Comparison of ENCODE assay signal across 8 mouse cellular contexts in genomic region chr12:83632680-83633025, GRCm38 (mm10). TPM values are rescaled to one million over a fixed set of nuclear protein-coding genes. Genes with fewer than 3 reads are reported as not detected.
A peak's percentile ranks its signal among the peaks of the same experiment; 100 is the strongest.
DNase-seq lines count a peak whose midpoint lies in the region; ATAC-seq and TF ChIP-seq lines count a peak whose summit lies in the region.

No protein-coding gene starts in this region.

- no peak for TF ChIP-seq CTCF in ES-Bruce4 (IDR thresholded peaks at IDR 0.05; ENCODE audit: low read depth, low read length)
- no peak for TF ChIP-seq CTCF in lung, embryonic 14.5 days (IDR thresholded peaks at IDR 0.05; ENCODE audit: low read depth)

- under 1% methylated on average over 20 of the region's 20 CpGs for WGBS in forebrain, embryonic 13.5 days
- WGBS in lung, embryonic 14.5 days = under 1% methylated on average over 20 of the region's 20 CpGs

- H3K36me3 ChIP-seq in ES-Bruce4 (ENCODE audit: control insufficient read depth, insufficient read depth, low read length, poor library complexity, severe bottlenecking) = peaks cover 25% of the 10 kb centered on the region
- peaks cover 24% of the 10 kb centered on the region for H3K36me3 ChIP-seq in forebrain, embryonic 13.5 days (ENCODE audit: poor library complexity, severe bottlenecking)
- H3K36me3 ChIP-seq in lung, embryonic 14.5 days (ENCODE audit: insufficient read depth) = peaks cover 23% of the 10 kb centered on the region

- no peaks in the 10 kb centered on the region for H3K4me1 ChIP-seq in ES-Bruce4 (ENCODE audit: control insufficient read depth, insufficient read depth, low read length)
- peaks cover 12% of the 10 kb centered on the region for H3K4me1 ChIP-seq in forebrain, embryonic 13.5 days
- H3K4me1 ChIP-seq in lung, embryonic 14.5 days (ENCODE audit: insufficient read depth) = peaks cover 2% of the 10 kb centered on the region; the same call in 1 of the 2 replicates

- no peak for TF ChIP-seq POLR2A in ES-Bruce4 (IDR thresholded peaks at IDR 0.05; ENCODE audit: insufficient read depth, low read length)

- H3K4me3 ChIP-seq in ES-Bruce4 (ENCODE audit: low read depth, low read length) = peak overlapping the region; percentile 77
- H3K4me3 ChIP-seq in forebrain, embryonic 13.5 days = peak overlapping the region; percentile 97
- H3K4me3 ChIP-seq in lung, embryonic 14.5 days (ENCODE audit: low read depth, low read length) = peak overlapping the region; percentile 80

- H3K27me3 ChIP-seq in ES-Bruce4 (ENCODE audit: control insufficient read depth, insufficient read depth, low read length, poor library complexity, severe bottlenecking) = no peaks in the 10 kb centered on the region
- no peaks in the 10 kb centered on the region for H3K27me3 ChIP-seq in forebrain, embryonic 13.5 days
- no peaks in the 10 kb centered on the region for H3K27me3 ChIP-seq in lung, embryonic 14.5 days (ENCODE audit: insufficient read depth, low read length)

- ATAC-seq in forebrain, embryonic 13.5 days = peak; percentile 43
- ATAC-seq in lung, embryonic 14.5 days (ENCODE audit: insufficient read depth) = peak; percentile 61

- no peaks in the 10 kb centered on the region for H3K9me3 ChIP-seq in ES-Bruce4 (replicated peaks; ENCODE audit: control insufficient read depth, insufficient read depth, low read length, poor library complexity, severe bottlenecking)
- no peaks in the 10 kb centered on the region for H3K9me3 ChIP-seq in forebrain, embryonic 13.5 days (replicated peaks)
- H3K9me3 ChIP-seq in lung, embryonic 14.5 days (ENCODE audit: low read depth, low read length) = no peaks in the 10 kb centered on the region

- DNase-seq in c-Kit-negative CD71-positive TER-119-positive erythroid progenitor cells, embryonic 14.5 days (ENCODE audit: low read depth, low spot score) = peak; percentile 42
- peak; percentile 62 to 63 for DNase-seq in heart, postnatal 10 days
- DNase-seq in layer of hippocampus, adult 18-20 months (ENCODE audit: low spot score in 2 of 2) = peak; percentile 43 to 47
- peak; percentile 65 for DNase-seq in lung, embryonic 14.5 days
- DNase-seq in retina, postnatal 1 day = peak; percentile 69
- DNase-seq in thymus, postnatal 4 days = peak; percentile 65

- peak overlapping the region; percentile 99 for H3K9ac ChIP-seq in ES-Bruce4 (ENCODE audit: low read depth, poor library complexity, severe bottlenecking)
- peak overlapping the region; percentile 98 for H3K9ac ChIP-seq in forebrain, embryonic 13.5 days
- H3K9ac ChIP-seq in lung, embryonic 14.5 days = peak overlapping the region; percentile 97

- no peak for TF ChIP-seq EP300 in ES-Bruce4 (IDR thresholded peaks at IDR 0.05; ENCODE audit: insufficient read depth, low read depth, low read length)

- H3K27ac ChIP-seq in ES-Bruce4 (ENCODE audit: insufficient read depth, low read length) = peak overlapping the region; percentile 69
- H3K27ac ChIP-seq in forebrain, embryonic 13.5 days = peak overlapping the region; percentile 95
- peak overlapping the region; percentile 96 for H3K27ac ChIP-seq in lung, embryonic 14.5 days (ENCODE audit: low read depth)

- peak overlapping the region; percentile 69 for H3K4me2 ChIP-seq in forebrain, embryonic 13.5 days
- H3K4me2 ChIP-seq in lung, embryonic 14.5 days = peak overlapping the region; percentile 73

- intact Hi-C loops in heart, postnatal 10 days (cut with DNase I) = loop anchor here (5.0 kb wide), 1 partner anchor 35 kb away; the partner anchor contains the start of gene Zfyve1

RNA-seq across cellular contexts. Expression of gene Rbm25, which starts 1.6 kb away (rescaled TPM):
- polyA plus RNA-seq in ES-Bruce4 (2011; ENCODE audit: insufficient read depth, insufficient read length, low read depth, missing spikeins) = 370 and 372 TPM in 2 replicates
- 329 and 335 TPM in 2 replicates for polyA plus RNA-seq in forebrain, embryonic 13.5 days (2015; fragmentation: Nextera tagmentation; extraction: Ambion mirVana)
- 10 to 100 TPM; 73.9 to 79.3 TPM for total RNA-seq in heart, postnatal 10 days (2021)
- 100 to 1,000 TPM in 1 of 2 experiments, 10 to 100 TPM in 1; 92.2 to 103 TPM for total RNA-seq in layer of hippocampus, adult 18-20 months (2021)
- polyA plus RNA-seq in lung, embryonic 14.5 days (2014; fragmentation: Nextera tagmentation; extraction: Ambion mirVana) = 254 and 260 TPM in 2 replicates

RNA-seq across cellular contexts. Expression of gene Zfyve1, which starts 35.6 kb away (rescaled TPM):
- 37.7 and 38.0 TPM in 2 replicates for polyA plus RNA-seq in ES-Bruce4 (2011; ENCODE audit: insufficient read depth, insufficient read length, low read depth, missing spikeins)
- 30.1 and 30.8 TPM in 2 replicates for polyA plus RNA-seq in forebrain, embryonic 13.5 days (2015; fragmentation: Nextera tagmentation; extraction: Ambion mirVana)
- 10 to 100 TPM; 21.8 to 23.0 TPM for total RNA-seq in heart, postnatal 10 days (2021)
- total RNA-seq in layer of hippocampus, adult 18-20 months (2021) = 10 to 100 TPM; 45.9 to 48.2 TPM
- polyA plus RNA-seq in lung, embryonic 14.5 days (2014; fragmentation: Nextera tagmentation; extraction: Ambion mirVana) = 14.7 and 16.6 TPM in 2 replicates

RNA-seq across cellular contexts. Expression of gene Psen1, which starts 55.3 kb away (rescaled TPM):
- 49.5 and 55.4 TPM in 2 replicates for polyA plus RNA-seq in ES-Bruce4 (2011; ENCODE audit: insufficient read depth, insufficient read length, low read depth, missing spikeins)
- polyA plus RNA-seq in forebrain, embryonic 13.5 days (2015; fragmentation: Nextera tagmentation; extraction: Ambion mirVana) = 56.5 and 60.5 TPM in 2 replicates
- total RNA-seq in heart, postnatal 10 days (2021) = 10 to 100 TPM; 35.0 to 44.9 TPM
- total RNA-seq in layer of hippocampus, adult 18-20 months (2021) = 10 to 100 TPM; 67.9 to 73.2 TPM
- 61.3 and 62.2 TPM in 2 replicates for polyA plus RNA-seq in lung, embryonic 14.5 days (2014; fragmentation: Nextera tagmentation; extraction: Ambion mirVana)

Comparison
In these comparisons a context has a peak if more than half of its experiments do, and no peak if none do; other contexts are left out.
1. Peak in every context shown above with its lines: DNase-seq, ATAC-seq, H3K4me3 ChIP-seq and H3K27ac ChIP-seq.